Mouse (Mus musculus) gonadal fat pad, adult 2 months (tissue): ENCODE measurements at regions not wholly inside any gene's neighbourhood (a gene's known extent, or its start where the extent isn't known, plus 50 kb on each side); places are given as distances from the start of the nearest gene placed in this dataset.
A peak's percentile ranks its signal among the peaks of the same experiment; 100 is the strongest.

Experiments used
- DNase-seq: peaks from one replicate; pipeline ENCODE4 v3.0.0-alpha.2; 2012; ENCODE audit warnings: low read depth

DNA sequence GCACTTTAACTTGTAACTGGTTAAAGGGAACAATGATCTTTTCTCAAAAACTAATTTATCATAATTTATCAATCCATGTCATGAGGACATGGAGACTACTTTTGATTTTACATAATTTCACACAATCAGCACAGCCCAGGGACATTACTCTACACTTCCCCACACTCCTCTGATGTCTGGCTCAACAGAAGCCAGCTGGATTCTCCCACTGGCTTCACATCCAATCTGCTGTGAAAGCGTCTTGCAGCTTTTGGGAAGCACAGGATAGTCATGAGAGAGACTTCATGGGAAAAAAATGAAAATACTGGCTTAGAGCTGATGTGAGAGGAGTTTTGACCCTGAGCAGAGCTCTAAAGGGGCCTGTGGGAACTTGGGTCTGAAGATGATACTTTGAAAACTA, 61.7 kb upstream of the Hrasls start:
- DNase-seq, result no peak

DNA sequence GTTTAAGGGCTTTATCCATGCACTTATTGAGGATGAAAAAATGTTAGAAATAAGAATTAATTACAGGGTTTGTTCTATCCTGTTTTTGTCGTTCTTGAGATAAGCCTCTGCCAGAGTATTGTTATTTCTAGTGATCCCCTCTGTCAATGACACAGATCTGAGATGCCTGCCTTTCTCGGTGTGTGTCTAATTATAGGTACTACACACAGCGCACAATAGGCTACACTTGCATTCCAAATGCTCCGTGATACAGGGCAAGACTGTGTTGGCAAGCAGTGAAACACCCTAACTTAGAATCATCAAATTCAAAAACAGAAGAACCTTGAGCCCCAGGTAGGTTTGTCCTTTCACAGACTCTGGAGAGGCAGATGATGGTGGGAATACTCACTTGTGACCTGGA, 90.3 kb upstream of the Hrasls start:
- no peak for DNase-seq

DNA sequence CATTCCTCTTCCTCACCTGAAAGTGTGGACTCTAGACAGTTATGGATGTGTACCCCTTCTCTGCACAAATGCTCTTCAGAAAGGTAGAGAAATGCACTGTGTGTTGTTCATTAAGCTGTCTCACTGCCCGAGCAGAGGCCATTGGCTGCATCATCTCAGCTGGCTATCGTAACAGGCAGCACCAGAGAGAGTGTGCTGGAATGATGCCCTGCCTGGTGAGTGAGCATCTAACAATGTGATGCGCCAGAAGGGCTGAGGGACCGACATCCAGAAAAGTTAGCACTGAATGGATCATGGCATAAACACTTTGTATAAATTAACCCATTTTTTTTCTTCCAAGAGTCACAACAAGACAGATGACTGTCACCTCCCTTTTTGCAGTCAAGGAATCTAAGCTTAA, 112.7 kb upstream of the Hrasls start:
- no peak for DNase-seq

GRCm38 (mm10) chr16:29065961-29066360, 136.5 kb upstream of the Mb21d2 start:
- DNase-seq, result no peak

DNA sequence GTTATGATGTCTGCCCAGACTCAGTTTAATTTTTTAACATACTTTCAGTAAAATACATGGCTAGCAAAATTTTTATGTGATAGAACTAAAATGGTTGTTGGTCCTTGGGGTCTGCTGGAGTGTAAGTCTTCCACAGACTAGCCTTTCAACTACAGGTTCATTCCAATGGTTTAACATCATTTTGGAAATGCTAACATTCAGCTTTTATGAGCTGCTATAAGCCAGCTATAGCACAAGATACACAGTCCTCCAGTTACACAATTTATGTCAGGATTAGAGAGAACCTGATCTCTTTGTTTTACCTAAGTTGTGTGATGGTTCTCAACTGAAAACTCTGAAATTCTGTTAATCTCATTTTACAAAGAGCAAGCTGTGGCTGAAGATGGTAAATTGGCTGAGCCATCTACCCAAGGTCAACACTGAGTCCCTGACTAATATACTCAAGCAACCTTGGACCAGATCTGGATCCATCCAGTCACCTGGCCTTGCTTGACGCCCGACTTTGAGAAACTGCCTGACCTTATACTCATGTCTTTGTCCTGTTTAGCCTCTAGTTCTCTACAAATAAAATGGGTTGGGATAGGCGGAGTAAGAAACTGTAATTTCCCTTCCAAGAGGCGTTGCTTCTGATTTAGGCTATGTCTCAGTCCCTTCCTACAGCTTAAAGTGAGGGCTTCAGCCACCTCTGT, 135.8 kb upstream of the Mb21d2 start:
- no peak for DNase-seq

DNA sequence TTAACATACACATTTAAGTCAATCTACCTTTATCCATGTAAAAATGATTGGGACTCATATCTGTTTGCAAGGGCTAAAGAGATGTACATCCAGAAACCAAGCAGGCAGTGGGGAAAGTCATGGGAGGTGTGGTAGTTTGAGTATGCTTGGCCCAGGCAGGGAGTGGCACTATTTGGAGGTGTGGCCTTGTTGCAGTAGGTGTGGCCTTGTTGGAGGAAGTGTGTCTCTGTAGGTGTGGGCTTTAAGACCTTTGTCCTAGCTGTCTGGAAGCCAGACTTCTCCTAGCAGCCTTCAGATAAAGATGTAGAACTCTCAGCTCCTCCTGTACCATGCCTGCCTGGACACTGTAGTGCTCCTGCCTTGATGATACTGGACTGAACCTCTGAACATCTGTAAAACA, 133.9 kb upstream of the Mb21d2 start:
- DNase-seq, result no peak

DNA sequence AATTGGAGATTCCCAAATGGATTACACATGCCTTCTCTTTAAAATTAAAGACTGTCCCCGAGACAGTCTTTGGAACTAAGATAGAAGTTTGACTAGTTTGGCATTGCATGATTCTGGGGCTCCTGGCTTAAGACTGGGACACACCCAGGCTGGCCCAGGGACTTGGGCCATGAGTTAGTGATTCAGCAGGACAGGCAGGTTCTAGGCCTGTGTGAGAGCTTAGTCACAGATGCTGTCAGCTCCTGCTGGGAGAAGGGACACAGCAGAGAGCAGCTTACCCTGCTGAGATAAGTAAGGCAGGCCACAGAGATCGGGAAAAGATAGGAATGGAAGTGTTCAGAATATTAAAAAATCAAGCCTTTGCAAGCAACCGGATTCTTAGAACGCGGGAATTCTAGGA, 127.6 kb upstream of the Mb21d2 start:
- DNase-seq, result no peak

DNA sequence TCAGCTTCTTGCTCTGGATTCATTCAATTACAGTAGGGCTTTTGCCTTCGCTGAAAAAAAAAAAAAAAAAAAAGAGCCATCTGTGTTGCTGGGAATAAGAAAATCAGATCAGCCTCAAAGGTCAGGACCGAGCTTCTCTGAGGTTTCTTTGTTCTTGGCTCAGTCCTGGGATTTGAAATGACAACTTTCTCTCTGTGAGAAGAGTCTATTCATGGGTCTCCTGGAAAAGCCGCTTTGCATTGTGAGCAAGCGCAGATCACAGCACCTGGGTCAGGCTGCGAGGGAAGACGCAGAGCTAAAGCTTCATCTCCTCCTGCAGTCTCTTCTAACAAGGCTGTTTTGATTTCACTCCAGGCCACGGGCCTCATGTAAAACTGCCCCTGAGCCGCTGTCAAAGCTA, 125.0 kb upstream of the Mb21d2 start:
- DNase-seq, result no peak

DNA sequence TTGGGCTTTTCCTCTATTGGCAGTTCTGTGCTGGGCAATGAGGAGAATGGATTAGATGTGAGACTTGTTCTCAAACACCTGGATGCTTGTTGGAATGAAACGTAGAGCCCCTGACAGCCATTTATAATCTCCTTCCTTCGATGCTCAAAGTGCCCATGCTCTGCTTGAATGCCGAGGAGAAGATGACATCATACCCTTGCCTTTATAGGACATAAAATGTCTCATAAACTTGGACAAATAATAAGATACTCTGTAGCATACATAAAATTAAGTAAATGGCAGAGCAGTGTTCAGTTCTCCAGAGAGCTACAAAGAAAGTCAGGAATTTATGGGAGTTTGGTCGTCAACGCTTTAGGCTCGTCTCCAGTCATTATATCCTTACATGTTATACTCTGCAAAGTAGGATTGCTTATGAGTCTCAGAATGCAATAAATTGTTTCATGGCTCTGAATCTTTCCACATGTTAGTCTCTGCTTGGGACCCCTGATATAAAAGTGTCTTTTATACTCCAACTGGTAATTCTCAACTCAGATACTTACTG, 117.0 kb upstream of the Mb21d2 start:
- no peak for DNase-seq

DNA sequence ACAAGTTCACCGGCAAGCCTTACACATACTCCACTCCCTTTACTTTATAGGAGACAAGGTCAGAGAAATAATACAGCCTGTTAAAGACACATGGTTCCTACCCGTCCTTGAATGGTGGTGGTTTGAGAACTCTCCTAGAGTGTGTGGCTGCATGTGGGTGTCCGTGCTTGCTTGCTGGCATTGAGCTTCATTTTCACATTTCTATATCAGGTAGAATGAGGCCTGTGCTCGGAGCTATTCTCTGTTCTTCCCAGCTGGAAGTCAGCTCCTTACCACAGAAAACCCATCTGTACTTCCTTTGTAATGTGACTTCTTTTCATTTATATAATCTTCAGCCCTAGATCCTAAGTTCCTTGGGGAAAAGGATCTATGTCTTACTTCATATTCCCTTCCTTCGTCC, 106.0 kb upstream of the Mb21d2 start:
- DNase-seq, result no peak

DNA sequence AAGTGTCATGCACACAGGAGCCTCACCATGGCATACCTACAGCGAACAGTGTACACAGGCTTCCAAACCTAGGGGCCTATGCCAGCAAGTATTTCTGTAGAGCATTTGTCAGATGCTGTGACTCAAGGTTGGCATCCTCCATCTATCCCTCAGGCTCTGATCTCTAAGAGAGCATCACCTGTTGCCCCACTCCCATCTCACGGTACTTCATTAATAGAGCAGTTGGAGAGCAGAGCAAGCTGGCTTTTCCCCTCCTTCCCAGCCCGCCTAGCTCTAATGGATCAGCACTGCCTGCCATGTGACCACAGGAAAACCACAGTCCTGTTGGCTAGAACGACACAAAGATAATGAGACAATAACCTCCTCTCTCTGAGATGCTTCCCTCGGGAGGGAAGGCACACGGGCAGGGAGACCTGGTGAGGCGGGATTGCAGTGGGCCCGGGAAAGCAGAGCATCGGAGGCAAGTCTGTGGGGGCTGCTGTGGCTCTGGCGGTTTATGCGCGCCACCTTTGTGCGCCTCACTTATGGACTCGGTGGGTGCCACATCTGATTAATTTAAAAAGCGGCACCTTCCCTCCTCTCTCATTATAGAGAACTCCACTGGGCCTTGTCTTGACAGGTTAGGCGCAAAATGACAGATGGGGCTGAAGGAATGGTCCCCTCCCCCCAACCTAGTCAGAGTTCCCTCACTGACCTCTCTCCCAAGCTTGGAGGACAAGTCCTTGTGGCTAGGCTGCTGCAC, 104.8 kb upstream of the Mb21d2 start:
- no peak for DNase-seq

GRCm38 (mm10) chr16:29033357-29033756, 103.9 kb upstream of the Mb21d2 start:
- DNase-seq, result no peak

DNA sequence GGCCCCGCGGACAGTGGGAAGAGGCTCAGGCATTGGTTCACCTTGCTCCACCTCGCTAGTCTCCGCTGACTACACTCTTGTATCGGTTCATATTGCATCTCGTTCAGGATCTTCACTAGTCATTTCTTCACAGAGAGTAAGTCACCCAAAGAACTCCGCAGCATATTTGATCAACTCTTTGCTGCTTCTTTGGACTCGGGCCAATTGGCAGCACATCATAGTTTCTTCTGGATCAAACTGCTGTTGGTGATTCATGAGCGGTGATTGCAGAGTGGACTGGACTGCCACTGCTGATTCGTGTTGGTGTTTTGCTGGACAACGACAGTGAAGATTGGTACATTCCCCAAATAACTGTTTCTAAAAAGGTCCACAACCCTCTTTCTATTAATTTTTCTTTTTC, 98.4 kb upstream of the Mb21d2 start:
- peak; percentile 3 for DNase-seq

- DNase-seq, result no peak
Observed at GRCm38 (mm10) chr16:29001249-29001648, 71.8 kb upstream of the Mb21d2 start.

GRCm38 (mm10) chr16:28999641-29000040, 70.2 kb upstream of the Mb21d2 start:
- peak; percentile 49 for DNase-seq

GRCm38 (mm10) chr16:28996629-28997028, 67.2 kb upstream of the Mb21d2 start:
- no peak for DNase-seq

- no peak for DNase-seq
Observed at GRCm38 (mm10) chr16:28990666-28991065, 61.2 kb upstream of the Mb21d2 start.

DNA sequence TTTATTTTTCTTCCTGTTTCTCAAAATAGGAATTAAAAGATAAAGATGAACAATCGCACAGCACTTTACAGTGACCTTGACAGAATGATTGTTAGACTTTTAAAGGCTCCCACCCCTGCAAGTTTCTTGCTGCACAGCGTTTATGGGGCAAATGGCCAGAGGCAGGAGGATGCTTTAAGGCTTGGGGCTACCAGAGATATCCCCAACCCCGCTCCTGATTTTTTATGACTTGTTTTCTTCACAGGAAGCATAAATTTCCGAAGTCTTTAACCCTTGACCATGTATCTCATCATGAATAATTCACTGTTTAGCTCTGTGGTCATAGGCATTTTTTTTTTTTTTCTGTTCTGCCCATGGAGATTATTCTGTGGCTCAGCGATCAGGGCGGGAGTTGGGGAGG, 55.5 kb upstream of the Mb21d2 start:
- DNase-seq, result no peak

DNA sequence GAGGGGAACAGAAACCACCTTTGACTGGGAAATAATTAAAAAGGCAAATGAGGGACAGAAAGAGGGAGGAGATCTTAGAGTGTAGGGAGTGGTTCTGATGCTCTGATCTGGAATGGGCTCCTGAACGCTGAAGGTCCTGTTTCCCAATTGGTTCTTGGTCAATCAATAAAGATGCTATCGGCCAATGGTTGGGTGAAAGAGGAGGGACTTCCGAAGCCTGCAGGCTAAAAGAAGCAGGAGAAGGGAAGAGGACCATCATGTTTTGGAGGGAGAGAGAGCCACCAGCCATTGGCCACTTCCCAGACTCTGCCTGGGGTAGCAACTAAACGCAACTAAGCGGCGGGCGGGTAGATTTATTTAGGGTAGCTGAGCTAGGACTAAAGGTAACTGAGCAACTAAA, 53.4 kb upstream of the Mb21d2 start:
- DNase-seq, result no peak
